Mouse (Mus musculus) testis, adult 2 months (tissue): Measurements from ENCODE around the gene Nav2. TPM values are rescaled to one million over a fixed set of nuclear protein-coding genes. Genes with fewer than 3 reads are reported as not detected.

Source experiments
- H3K27ac ChIP-seq: fragments of 200-500 bp; 2 replicates; pipeline ENCODE4 v1.5.1; 2012; ENCODE audit warnings: low read depth, low read length; ENCODE audit not compliant: control insufficient read depth, insufficient read depth
- H3K27me3 ChIP-seq: fragments of 200-500 bp; 2 replicates; pipeline ENCODE4 v1.6.1; 2012; ENCODE audit warnings: mild to moderate bottlenecking, low read length, moderate library complexity; ENCODE audit not compliant: control insufficient read depth, insufficient read depth
- H3K36me3 ChIP-seq: fragments of 200-500 bp; 2 replicates; pipeline ENCODE4 v1.6.1; 2012; ENCODE audit warnings: mild to moderate bottlenecking, low read length; ENCODE audit not compliant: control insufficient read depth, insufficient read depth
- H3K4me1 ChIP-seq: fragments of 200-500 bp; 2 replicates; pipeline ENCODE4 v1.6.1; 2012; ENCODE audit warnings: low read length; ENCODE audit not compliant: control insufficient read depth, insufficient read depth
- H3K4me3 ChIP-seq: fragments of 200-500 bp; 2 replicates; pipeline ENCODE4 v1.5.1; 2012; ENCODE audit warnings: low read depth, mild to moderate bottlenecking, low read length, moderate library complexity, mixed read lengths; ENCODE audit not compliant: control insufficient read depth
- CTCF ChIP-seq: fragments of 200-500 bp; IDR thresholded peaks from 2 replicates; pipeline ENCODE4 v1.5.1; 2012; ENCODE audit warnings: low read depth, mild to moderate bottlenecking, inconsistent platforms, low read length, moderate library complexity; ENCODE audit not compliant: control insufficient read depth, insufficient read depth, insufficient replicate concordance
- POLR2A ChIP-seq: fragments of 200-500 bp; IDR thresholded peaks from 2 replicates; pipeline ENCODE4 v1.6.1; 2012; ENCODE audit warnings: low read depth, mild to moderate bottlenecking, inconsistent platforms, low read length, moderate library complexity; ENCODE audit not compliant: control insufficient read depth
- polyA plus RNA-seq: library from polyadenylated mRNA; depleted of rRNA; stranded (reverse); fragments of >200 nt; gene quantifications from 2 replicates; pipeline ENCODE4 v1.2.3, GENCODE M21; 2012

Gene Nav2
- polyA plus RNA-seq, 1 experiment, result 20.8 TPM

DNA sequence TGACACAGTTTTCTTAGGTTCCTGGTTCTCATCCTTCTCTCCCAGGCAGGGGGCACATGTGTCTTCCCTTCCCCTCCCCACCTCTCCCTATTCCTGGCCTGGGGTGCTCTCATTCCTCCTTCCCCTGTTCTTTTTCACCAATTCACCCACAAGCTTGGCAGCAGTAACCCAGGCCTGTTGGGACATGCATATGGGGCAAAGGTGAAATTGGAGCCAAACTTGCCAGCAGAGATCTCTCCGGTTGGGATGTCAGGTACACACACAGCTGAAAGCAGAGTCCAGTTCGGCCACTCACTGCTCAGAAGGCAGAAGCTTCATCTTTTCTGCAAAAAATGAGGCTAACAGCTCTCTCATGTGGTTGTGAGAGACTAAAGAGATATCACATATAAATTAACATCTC, 26.3 kb downstream of the Nav2 start:
- H3K27ac ChIP-seq, result no peak overlapping the region
- TF ChIP-seq POLR2A, result no peak
- no peak for TF ChIP-seq CTCF

DNA sequence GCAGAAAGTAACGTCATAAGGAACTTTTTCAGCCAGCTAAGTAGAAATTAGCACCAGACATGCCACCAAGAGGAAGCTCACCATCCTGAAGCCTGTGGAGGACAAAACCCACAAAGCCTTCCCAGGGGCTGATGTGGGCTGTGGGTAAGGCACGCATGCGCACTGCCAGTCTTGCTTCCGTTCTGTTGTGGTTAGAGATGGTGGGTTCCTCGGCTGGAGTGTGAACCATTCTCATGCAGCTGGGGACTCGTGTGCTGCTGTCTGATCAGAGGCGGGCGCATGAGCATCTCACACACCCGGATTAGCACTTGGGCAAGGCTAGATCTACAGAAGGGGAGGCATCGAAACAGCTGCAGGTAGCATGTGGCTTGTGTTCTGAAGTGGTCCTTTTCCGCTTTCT, 29.0 kb downstream of the Nav2 start:
- TF ChIP-seq POLR2A (no peak), CTCF (no peak)
- Histone ChIP-seq H3K27ac (no peak overlapping the region), H3K36me3 (no peaks in the 10 kb centered on the region), H3K4me1 (peaks cover 4% of the 10 kb centered on the region; the same call in 1 of the 2 replicates), H3K27me3 (no peaks in the 10 kb centered on the region), H3K4me3 (no peak overlapping the region)

More for the DNA sequence above, 26.3 kb downstream of the Nav2 start:
- Histone ChIP-seq H3K27me3 (no peaks in the 10 kb centered on the region), H3K4me3 (no peak overlapping the region), H3K36me3 (no peaks in the 10 kb centered on the region), H3K4me1 (peaks cover 4% of the 10 kb centered on the region; the same call in 1 of the 2 replicates)

DNA sequence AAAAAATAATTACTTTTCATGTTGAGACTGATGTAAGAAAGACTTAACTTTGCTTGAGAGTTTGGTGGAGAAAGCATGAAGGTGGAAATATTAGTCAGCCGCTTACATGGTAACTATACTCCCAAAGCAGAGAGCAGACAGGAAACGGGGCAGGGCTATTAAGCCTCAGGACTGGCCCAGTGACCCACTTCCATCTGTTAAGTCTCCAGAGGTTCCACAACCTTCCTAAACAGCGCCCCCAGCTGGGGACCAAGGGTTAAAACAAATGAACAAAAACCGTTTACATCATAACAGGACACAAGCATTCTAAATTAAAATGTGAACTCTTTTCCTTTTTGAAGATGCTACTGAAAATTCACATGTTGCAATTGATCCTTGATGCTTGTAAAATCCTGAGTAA, 29.7 kb downstream of the Nav2 start:
- Histone ChIP-seq H3K27ac (no peak overlapping the region), H3K4me3 (no peak overlapping the region), H3K27me3 (no peaks in the 10 kb centered on the region), H3K36me3 (no peaks in the 10 kb centered on the region), H3K4me1 (peaks cover 4% of the 10 kb centered on the region; the same call in 1 of the 2 replicates)
- TF ChIP-seq CTCF (peak; percentile 26; the same call in 1 of the 2 replicates), POLR2A (no peak)

DNA sequence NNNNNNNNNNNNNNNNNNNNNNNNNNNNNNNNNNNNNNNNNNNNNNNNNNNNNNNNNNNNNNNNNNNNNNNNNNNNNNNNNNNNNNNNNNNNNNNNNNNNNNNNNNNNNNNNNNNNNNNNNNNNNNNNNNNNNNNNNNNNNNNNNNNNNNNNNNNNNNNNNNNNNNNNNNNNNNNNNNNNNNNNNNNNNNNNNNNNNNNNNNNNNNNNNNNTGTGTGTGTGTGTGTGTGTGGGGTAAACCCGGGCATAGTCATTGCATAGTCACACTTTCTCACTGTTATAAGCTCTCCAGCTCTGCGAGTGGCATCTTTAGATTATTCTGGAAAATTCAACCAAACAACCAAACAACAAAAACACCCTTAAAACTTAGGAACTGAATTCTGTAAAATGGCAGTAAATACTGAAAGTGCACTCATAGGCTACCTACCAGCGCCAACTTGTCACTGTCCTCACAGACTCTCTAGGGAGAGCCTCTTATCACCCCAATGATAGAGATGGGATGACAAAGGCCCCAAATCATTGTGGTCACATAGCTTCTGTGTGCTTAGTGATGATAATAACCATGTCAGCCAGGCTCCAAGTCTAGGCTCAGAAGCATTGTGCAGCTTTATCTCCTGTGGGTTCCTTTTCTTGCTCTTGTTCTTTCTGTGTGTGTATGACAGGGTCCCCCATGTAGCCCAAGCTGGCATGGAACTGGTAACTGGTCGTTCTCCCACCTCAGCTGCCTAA, 40.0 kb downstream of the Nav2 start:
- Histone ChIP-seq H3K36me3 (no peaks in the 10 kb centered on the region), H3K27ac (no peak overlapping the region), H3K27me3 (no peaks in the 10 kb centered on the region), H3K4me1 (no peaks in the 10 kb centered on the region), H3K4me3 (no peak overlapping the region)
- no peak for TF ChIP-seq POLR2A
- no peak for TF ChIP-seq CTCF

DNA sequence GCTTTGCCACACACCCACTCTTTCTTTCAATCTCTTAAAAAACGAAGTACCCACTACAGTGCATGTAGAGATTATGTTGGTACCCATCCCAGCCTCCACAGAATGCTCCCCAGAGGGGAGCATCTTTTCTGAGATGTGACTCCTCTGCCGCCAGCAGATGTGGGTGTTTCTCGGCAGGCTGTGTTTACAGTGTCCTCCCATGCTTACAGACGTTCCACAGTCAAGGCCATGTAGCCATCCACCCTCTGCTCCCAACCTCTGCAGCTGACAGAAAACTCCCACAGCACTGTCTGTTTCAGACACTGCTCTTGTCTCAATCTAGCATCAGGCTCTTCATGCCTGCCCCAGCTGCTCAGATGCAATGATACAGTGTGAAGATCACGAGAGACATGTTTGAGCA, 46.0 kb downstream of the Nav2 start:
- no peak for TF ChIP-seq POLR2A
- TF ChIP-seq CTCF, result no peak
- Histone ChIP-seq H3K36me3 (no peaks in the 10 kb centered on the region), H3K4me3 (no peak overlapping the region), H3K27ac (no peak overlapping the region), H3K27me3 (no peaks in the 10 kb centered on the region), H3K4me1 (peaks cover 2% of the 10 kb centered on the region; the same call in 1 of the 2 replicates)

DNA sequence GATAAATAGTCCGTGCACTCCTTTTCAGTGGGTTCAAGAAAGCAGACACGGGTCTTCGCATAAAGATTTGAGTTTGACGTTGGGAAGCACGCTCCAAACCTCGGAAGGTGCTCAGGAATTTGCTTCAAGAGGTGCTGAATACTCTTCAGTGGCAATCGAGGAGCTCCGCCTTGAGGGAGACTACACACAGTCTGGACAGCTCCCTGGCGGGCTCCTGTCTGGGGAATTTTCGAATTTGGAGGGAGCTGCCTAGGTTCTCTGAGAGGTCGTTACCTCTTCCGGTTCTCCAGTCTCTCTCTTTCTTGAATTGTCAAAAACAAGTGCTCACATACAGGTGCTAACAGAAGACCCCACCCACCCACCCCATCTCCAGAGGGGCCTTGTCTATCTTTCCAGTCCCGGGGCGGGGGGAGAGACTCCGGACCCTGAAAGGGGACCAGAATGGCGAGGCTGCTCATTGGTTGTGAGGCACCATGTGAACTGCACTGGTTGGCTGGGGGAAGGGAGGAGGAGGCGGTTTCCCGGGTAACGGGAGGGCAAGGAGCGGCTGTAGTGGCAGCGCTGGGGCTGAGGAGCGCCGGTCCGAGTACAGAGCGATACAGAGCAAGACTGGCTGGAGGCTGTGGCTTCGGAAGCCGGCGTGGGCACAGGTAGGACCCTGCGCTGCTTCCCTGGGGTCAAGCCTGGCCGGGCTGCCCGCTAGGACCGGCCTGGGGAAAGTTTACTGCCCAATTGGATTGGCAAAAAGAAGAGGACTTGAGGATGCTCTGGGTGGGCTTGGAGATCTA, 50.2 kb downstream of the Nav2 start:
- Histone ChIP-seq H3K27ac (no peak overlapping the region), H3K4me1 (peaks cover 7% of the 10 kb centered on the region), H3K27me3 (no peaks in the 10 kb centered on the region), H3K4me3 (peak overlapping the region; percentile 63), H3K36me3 (no peaks in the 10 kb centered on the region)
- TF ChIP-seq POLR2A (0 out of 2 replicates have a peak, but pooled peaks have one; percentile 21), CTCF (no peak)

DNA sequence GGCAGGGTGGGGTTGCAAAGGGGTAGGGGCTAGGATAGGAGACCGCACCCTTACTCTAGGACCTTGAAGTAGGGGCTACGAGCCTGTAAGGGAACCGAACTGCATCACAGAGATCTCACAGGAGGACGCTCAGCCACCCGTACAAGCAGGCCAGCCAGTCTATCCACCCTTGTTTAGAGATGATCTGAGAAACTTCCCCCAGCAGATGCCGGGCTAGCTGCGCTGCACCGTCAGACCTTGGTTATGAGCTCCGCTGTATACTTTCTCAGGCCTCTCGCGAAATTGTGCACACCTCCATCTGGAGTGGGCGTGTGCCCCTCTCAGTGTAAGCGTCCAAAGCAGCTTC, 50.8 kb downstream of the Nav2 start:
- Histone ChIP-seq H3K4me3 (peak overlapping the region; percentile 63), H3K36me3 (no peaks in the 10 kb centered on the region), H3K4me1 (peaks cover 7% of the 10 kb centered on the region), H3K27ac (no peak overlapping the region), H3K27me3 (no peaks in the 10 kb centered on the region)
- TF ChIP-seq CTCF, result no peak
- no peak for TF ChIP-seq POLR2A
